Mouse (Mus musculus) kidney, adult 2 months (tissue): ENCODE results near the gene Zbtb25.

ENCODE experiments used
- CTCF ChIP-seq: fragments of 200-500 bp; conservative IDR thresholded peaks from 2 replicates; pipeline ENCODE4 v1.5.1; 2011; ENCODE audit warnings: low read depth, mild to moderate bottlenecking, control low read depth, low read length, moderate library complexity, mixed read lengths; ENCODE audit not compliant: insufficient read depth, insufficient read length
- POLR2A ChIP-seq: fragments of 200-500 bp; IDR thresholded peaks from one replicate; pipeline ENCODE4 v1.6.1; 2011; ENCODE audit warnings: low read depth, low read length, control low read depth

DNA sequence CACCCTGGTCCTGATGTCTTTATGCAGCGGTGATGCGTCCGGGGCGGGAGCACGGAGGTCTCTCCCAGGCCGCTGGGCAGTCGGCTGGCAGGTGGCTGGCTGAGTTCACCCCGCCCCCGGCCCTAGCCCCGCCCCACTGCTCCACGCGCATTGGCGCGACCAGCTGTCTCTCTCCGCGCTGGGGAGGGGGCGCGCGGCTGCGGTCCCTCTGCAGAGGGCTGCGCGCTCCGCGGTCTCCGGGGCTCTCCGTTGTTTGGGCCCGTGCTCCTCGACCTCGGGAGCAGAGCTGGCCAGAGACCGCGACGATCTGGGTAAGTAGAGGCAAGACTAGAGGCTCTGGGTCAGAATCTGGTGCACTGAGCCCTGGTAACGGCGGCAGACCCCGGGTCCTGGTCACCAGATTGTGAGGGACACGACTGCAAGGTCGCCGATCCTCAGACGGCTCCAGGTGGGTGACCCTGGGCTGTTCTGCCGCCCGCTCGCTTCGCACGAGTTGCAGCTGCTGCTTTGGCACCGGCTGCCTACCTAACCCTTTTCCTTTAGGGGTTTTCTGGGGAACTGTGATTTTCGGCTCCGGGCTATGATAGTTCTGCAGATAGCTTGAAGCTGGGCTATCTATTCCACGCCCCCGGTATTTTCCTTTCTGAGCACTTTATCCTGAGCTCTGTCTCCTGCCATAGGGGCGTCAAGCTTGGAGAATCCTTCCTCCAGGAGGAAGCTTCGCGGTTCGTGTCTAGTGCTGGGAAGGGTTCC lies 44.5 kb downstream of the Zbtb25 start, which contains the start of gene Akap5:
- TF ChIP-seq POLR2A (no peak), CTCF (no peak)
